Mouse (Mus musculus) CD4-positive, CD25-positive, alpha-beta regulatory T cell, adult 4 months (primary cell): Measurements from ENCODE around the gene Ebpl. TPM values are rescaled to one million over a fixed set of nuclear protein-coding genes. Genes with fewer than 3 reads are reported as not detected.

Experiments used
- ATAC-seq: one replicate; pipeline ENCODE4 v1.8.0; 2017
- polyA plus RNA-seq, 2 experiments: library from polyadenylated mRNA; unstranded; fragments of 100-300 nt; shearing (Covaris generic); gene quantifications; one replicate each; pipeline ENCODE4 v1.2.1; 2017

The Ebpl gene
- polyA plus RNA-seq, result 10 to 100 TPM in 1 of 2 experiments, 1 to 10 TPM in 1; 6.5 to 12.3 TPM

- ATAC-seq, result peak; percentile 94
Observed at GRCm38 (mm10) chr14:61360131-61360980, at the start of gene Ebpl. TSS of gene Ebpl (minus strand) at chr14:61360439.

GRCm38 (mm10) chr14:61410020-61410419, 49.8 kb upstream of the Ebpl start:
- peak; percentile 59 for ATAC-seq

- no peak for ATAC-seq
Observed at GRCm38 (mm10) chr14:61407055-61407454, 46.8 kb upstream of the Ebpl start.

DNA sequence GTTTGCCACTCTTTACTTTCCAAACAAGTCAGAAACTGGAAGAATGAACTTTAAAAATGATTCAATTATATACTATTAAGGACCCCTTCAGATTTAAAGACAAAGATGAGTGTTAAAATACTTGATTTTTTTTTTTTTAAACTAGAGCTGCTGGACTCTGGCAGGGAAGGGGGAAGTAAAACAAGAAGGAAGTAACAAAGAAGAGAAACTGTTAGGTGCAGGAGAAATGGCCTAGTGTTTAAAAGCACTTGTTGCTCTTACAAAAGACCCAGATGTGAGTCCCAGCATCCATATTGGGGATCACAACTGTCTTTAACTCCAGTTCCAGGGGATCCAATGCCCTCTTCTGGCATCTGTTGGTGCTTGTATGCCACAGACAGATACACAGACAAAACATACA, 45.5 kb upstream of the Ebpl start:
- no peak for ATAC-seq

DNA sequence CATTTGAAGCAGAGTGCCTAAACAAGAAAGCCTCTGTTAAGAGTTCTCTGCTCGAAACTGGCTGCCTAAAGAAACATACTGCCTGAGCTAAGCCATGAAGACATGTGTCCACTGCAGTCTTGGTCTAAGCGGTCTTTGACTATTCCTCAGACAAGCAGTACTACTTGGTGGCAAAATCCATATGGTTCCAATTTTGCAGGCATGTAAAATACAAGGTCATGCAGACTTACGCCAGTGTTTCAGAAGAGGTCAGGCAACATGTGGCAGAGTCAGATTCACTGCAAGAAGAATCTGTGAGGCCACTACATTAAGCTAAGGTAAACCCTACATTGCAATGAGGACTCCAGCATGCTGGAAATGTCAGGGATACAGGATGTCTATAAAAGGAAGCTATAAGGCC, 44.7 kb upstream of the Ebpl start:
- ATAC-seq, result no peak

DNA sequence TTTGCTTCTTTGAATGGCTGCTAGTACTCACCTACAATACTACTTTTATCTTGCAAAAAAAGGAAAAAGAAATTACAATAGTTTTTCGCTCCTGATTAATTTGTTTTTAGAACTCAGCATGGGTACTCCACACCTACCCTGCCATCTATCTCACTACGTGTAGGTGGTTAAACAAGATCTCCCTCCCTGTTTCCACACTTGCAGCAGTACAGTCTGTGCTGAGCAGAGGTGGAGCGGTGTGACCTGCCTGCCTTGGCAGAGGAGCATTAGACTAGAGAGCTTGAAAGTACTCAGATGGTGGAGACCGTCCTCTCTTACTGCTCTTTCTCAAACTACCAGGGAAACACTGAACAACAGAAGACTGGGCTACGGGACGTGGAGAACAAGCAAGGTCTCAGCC, 34.5 kb upstream of the Ebpl start:
- ATAC-seq, result no peak

GRCm38 (mm10) chr14:61390586-61390985, 30.3 kb upstream of the Ebpl start:
- ATAC-seq, result no peak

DNA sequence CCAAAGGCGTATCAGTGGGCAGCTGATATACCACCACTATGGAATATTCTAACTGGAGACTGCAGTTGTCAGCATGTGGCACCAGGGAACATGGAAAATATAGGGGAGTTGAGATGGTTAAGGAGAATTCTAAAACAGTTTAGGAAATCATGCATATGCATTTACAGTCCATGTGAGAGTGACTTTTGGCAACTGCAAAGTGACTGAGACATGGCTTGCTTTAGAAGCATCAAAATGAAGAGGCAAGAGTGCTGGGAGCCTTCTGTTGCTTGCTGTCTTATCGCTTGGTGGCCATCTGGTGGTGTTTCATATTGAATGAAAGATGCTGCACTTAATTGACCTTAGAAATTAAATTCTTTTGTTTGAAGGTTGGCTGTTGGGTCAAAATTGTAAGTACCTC, 7.1 kb upstream of the Ebpl start:
- ATAC-seq, result no peak

DNA sequence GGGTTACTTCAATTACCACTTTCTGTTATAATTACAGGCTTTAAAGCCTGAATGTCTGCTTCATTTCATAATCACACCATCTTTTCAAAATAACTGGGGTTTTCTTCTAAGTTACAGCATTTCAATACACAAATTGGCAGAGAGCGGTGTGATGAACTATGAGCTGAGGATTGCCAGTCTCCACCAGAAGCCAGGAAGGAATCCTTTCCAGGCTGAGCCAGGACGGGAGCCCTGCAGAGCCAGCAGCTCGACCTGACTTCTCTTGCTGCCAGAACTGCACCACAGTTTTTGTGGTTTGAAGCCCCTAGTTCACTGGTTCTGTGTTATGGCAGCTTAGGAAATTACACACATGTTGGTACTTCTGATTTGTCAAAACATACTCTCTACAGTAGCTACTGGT, 4.4 kb upstream of the Ebpl start:
- ATAC-seq, result no peak

GRCm38 (mm10) chr14:61363734-61364133, 3.5 kb upstream of the Ebpl start:
- no peak for ATAC-seq

DNA sequence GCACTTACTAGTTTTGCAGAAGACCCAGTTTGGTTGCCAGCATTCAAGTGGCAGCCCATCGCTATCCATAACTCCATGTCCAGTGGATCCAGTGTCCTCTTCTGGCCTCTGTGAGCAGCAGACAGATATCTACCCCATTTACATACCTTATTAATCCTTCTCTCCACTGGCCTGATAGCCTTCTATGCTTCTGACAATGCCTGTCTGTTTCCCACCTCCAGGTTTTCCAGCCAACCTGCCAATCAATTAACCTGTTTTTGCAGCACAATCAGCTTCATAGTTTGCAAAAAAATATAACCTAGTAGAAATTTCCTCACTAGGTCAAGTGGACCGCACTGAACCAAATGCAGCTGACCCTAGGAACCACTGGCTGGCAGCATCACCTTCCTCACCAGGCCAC, 2.0 kb upstream of the Ebpl start:
- no peak for ATAC-seq

GRCm38 (mm10) chr14:61360981-61361511, 807 bp upstream of the Ebpl start:
- ATAC-seq, result no peak

DNA sequence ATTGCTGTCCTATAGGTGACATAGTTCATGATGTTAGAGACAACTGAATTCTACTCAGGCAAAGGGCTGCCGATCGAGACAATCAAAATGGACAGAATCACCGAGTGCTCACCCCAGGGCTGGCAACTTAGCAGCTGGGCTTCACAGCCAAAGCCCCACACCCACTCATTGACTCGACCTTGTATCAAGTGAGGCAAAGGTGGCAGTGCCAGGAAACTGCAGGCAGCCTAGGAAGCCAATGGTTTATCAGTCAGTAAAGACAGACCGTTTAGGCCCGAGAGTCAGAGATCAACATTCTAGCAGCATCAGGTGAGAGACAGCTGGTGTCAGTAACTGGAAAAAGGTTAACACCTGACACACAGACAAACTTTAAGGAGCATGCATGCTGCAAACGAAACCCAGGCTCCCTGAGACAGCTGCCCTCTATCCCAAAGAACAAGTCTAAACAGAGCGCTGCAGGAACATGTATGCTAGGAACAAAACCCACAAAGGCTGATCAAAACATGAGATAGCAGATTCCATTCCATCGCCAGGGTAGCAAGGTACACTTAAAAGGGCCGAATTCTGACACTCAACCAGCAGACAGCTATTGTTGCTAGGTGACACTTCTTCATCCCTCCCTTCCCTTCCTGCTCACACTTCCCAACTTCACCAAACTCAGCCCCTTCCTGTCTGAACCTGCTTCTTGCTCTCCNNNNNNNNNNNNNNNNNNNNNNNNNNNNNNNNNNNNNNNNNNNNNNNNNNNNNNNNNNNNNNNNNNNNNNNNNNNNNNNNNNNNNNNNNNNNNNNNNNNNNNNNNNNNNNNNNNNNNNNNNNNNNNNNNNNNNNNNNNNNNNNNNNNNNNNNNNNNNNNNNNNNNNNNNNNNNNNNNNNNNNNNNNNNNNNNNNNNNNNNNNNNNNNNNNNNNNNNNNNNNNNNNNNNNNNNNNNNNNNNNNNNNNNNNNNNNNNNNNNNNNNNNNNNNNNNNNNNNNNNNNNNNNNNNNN, 5.7 kb downstream of the Ebpl start:
- ATAC-seq, result no peak

- no peak for ATAC-seq
Observed at GRCm38 (mm10) chr14:61350808-61351207, 9.4 kb downstream of the Ebpl start.

GRCm38 (mm10) chr14:61349876-61350275, 10.4 kb downstream of the Ebpl start:
- no peak for ATAC-seq

DNA sequence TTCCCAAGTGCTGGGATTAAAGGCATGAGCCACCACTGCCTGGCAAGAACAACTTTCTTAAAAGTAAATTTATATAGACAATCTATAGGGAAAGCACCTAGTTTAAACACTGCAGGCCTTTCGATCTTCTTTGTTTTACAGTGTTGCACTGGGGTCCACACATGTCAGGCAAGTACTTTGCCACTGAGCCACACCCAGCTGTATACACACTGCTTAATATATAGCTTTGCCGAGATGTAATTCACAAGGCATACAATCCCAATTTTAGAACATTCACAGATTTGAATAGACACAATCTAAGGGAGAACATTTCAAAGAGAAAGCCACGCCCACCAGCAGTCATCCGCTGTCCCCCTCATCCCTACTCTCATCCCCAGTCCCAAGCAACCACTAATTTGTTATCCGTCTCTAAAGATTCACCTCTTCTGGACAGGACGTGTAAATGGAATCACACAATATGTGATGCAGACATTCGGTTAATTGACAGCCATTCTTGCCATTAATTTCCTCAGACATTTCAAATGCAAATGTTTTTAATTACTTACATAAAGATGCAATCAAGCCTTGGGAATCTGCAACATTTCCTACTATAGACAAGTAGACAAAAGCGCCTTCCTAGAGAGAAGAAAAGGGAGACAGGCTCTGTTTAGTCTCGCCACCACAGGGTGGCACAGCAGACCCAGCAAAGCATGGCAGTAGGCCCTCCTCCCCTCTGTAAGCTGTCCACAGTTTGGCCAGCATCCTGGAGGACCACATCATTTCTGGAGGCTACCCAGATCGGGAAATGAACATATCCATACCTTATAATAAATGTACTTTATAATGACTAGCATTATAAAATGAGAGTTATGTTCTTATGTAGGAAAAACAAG, 13.2 kb downstream of the Ebpl start:
- ATAC-seq, result no peak

DNA sequence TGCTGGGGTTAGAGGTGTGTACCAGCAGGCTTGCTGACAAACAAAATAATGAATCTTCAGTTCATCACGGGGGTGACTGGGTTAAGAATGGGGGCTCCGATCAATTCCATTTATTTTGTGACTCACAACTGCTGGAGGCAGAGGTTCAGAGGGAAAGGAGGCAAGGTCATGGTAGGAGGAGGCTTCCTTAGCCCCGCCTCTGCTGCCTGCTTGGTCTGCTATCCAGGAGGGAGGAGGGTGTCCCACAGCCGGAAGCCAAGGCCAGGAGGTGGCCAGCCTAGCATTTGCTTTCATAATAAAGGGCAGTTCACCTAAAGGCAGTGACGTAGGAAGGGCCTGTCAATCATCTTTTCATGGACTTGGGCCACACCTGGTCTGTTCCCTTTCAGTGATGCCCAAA, 15.6 kb downstream of the Ebpl start:
- ATAC-seq, result no peak

GRCm38 (mm10) chr14:61339381-61339780, 20.9 kb downstream of the Ebpl start:
- no peak for ATAC-seq

- peak; percentile 44 for ATAC-seq
Observed at GRCm38 (mm10) chr14:61330996-61331561, 29.2 kb downstream of the Ebpl start.

DNA sequence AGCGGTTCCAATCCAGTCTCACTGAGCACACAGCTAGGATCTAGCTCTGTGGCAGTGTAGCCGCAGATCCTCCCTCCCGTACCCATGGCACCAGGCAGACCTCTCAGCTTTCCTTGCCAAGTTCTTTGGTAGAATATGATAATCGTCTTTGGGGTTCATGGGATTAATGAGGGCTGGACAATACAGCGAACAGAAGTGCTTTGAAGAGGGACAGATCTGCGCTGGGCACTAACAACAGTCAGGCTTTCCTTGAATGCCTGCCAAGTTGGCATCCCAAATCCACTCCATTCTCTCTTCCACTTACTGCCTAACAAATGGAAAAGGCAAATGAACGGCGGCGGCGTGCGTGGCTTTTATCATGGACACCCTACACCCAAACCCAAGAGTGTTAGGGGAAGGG, 29.6 kb downstream of the Ebpl start:
- ATAC-seq, result no peak

DNA sequence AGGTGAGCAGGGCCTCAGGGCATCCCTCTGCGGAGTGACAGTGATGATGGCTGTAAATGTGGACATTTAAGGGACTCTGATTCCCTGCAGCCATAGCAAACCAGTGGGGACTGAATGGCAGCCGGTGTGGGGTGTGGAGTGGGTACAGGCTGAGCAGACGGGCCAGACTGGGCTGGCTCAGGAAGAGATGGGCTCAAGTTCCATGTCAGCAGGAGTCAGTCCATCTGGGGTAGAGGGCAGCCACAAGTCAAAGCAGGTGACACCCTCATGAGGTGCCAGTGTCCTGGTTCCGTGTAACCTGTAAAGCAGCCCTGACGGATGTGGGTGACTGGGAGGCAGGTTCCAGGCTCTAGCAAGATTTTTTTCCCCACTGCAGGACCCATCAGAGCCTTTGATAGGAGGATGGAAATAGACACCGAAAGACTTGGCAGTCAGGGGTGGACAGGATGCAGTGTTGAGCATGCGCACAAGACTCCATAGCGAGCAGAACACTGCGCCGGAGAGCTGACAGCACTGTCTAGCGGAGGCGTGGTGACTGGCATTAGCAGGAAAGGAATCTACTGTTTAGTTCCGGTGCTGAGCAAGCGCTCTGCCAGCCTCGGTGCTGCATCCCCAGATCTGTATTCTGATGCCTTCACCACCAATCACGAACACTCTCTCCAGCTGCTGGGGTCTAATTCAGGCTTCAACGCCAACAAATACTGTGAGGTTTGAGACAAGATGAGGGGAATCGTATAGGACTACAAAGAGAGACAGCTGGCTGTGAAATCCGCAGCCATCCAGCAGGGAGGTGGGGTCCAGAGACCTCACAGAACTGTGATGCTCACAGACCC, 32.4 kb downstream of the Ebpl start:
- peak; percentile 92 for ATAC-seq
